Mouse (Mus musculus) naive thymus-derived CD4-positive, alpha-beta T cell, adult 2 months (primary cell): ENCODE measurements around the gene Rac1.
A peak's percentile ranks its signal among the peaks of the same experiment; 100 is the strongest.

Experiments
- DNase-seq: peaks from one replicate; pipeline ENCODE4 v3.0.0-alpha.2; 2011; ENCODE audit warnings: low read depth

The Rac1 gene

DNA sequence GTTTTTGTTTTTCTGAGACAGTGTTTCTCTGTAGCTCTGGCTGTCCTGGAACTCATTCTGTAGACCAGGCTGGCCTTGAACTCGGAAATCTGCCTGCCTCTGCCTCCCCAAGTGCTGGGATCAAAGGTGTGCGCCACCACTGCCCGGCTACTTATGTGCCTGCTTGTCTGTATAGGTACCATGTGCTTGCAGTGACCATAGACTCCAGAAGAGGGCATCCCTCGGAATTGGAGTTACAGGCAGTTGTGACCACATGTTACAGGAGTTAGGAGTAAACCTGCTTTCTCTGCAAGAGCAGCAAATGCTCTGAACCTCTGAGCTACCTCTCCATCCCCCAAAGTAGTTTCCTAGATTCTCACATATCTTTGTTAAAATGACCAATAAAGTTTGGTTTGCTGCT lies 36.1 kb downstream of the Rac1 start:
- DNase-seq = no peak

- no peak for DNase-seq
Observed at GRCm38 (mm10) chr5:143489749-143490342, 38.0 kb downstream of the Rac1 start.

DNA sequence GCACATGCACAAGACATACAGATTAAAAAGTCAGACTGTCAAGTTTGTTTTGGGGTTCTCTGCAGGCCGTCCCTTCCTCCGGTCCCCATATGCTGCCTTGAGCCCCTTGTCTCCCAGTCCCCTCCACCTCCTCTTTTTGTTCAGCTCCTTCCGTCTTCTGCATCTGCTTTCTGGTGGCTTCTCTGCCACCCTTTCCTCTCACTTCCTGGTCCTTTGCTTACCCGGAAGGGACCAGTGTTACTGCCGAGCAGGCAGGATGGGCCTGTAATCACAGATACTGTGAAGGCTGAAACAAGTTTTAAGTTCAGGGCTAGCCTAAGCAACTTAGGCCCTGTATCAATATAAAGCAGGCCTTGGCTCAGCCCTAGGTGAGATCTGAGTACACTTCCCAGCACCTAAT lies 39.8 kb downstream of the Rac1 start:
- DNase-seq = no peak

GRCm38 (mm10) chr5:143487193-143487592 lies 40.6 kb downstream of the Rac1 start:
- DNase-seq = no peak

DNA sequence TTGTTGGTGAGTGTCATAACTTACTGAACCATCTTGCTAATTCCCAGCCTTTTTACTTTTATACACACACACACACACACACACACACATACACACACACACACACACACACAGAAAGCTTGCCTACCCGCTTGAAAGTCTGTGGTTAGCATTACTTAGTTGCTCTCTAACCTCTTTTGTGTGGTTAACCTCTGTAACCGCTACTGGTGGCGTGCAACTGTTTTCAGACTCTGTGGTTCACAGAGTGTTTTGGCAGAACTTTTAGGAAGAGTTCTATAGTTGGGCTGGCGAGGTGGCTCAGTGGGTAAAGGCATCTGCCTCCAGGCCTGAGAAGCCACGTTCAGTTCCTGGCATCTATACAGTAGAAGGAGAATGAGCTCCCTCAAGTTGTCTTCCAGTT lies 42.9 kb downstream of the Rac1 start:
- peak; percentile 73 for DNase-seq

- DNase-seq = no peak
Observed at GRCm38 (mm10) chr5:143477901-143478300, 49.9 kb downstream of the Rac1 start.

GRCm38 (mm10) chr5:143476013-143476412 lies 51.8 kb downstream of the Rac1 start:
- DNase-seq = no peak

GRCm38 (mm10) chr5:143475153-143475844 lies 52.5 kb downstream of the Rac1 start:
- no peak for DNase-seq

GRCm38 (mm10) chr5:143471953-143472618 lies 55.8 kb downstream of the Rac1 start:
- DNase-seq = no peak

- no peak for DNase-seq
Observed at GRCm38 (mm10) chr5:143471165-143471546, 56.7 kb downstream of the Rac1 start.

GRCm38 (mm10) chr5:143470421-143471164 lies 57.2 kb downstream of the Rac1 start:
- DNase-seq = no peak

DNA sequence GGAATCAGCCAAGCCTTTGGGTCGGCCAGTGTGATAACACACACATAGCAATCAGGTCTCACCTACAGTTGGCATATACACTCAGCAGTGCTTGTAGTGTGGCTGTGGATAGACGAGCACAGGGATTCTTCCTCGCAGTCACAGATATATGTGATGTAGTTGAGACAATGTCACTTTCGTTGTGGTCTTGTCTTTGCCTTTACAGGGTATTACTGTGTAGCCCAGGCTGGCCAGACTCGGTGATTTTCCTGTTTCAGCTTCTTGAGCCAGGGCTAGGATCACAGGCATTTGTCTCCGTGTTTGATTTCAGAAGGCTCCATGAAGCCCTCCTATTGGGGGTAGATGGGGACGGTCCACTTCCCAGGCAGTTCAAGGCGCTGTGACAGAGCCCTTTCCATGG lies 58.2 kb downstream of the Rac1 start:
- no peak for DNase-seq

GRCm38 (mm10) chr5:143467931-143468330 lies 59.9 kb downstream of the Rac1 start:
- DNase-seq = no peak

- no peak for DNase-seq
Observed at GRCm38 (mm10) chr5:143466891-143467669, 60.8 kb downstream of the Rac1 start.

DNA sequence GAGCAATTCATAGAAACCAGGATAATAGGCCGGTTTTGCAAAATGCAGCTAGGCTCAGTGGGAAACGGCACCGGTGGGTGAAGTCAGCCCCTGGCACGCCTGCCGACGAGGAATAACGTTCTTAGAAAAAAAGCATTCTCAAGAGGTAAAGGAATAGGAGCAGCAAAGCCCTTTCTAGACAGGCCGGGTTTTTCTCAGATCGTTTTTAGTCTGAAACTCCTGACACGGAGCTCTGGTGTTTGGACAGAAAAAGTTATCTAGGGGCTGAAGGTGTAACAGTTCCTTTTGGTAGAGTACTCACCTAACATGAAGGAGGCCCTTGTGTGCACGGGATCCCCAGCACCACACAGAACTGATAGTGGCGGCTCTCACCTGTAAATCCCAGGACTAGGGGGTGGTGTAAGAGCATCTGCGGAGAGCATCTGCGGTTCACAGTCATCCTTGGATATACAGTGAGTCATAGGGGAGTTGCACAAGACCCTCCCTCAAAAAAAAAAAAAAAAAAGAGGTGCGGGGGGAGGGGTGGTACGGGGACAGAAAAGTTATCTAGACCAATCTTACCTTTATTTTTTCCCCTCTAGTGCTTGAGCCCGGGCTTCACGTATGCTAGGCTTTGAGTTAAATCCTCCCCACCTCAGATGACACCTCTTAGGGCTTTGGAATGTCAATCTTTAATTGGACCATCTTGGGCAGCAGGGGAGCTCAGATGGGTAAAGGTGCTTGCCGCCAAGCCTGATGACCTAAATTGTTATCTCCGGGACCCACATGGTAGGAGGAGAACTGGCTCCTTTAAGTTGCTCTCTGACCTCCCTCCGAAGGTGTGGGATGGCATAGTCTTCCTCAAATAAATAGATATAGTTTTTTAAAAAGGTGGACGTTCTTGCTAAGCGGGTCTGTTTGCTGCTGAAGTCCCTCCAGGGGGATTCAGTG lies 62.4 kb downstream of the Rac1 start:
- no peak for DNase-seq

GRCm38 (mm10) chr5:143464757-143465118 lies 63.1 kb downstream of the Rac1 start:
- no peak for DNase-seq

DNA sequence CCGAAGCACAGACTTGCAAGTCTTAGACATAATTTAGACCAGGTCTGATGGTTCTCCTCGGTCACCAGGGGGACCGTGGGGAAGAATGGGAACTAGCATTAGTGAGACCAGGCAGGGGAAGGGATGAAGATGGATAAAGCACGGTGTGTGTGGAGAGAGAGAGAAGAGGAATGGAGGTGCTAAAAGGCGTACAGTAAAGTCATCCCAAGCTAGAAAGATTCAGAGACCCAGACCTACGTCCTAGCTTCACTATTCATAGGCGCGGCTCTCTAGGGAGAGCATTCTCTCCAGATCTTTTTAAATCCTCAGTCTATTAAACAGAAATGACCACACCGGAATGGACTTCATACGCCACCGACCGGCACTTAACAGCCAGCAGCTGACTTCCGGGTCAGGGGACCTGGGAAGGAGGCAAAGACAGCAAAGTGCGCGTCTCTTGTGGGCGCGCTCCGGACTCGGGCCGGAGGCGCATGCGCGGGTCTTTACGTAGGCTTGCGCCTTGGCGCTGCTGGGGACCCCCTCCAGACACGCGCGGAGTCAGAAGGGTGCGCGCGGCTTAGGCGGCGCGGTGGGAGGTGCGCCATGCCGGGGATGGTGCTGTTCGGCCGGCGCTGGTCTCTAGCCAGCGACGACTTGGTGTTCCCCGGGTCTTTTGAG lies 63.6 kb downstream of the Rac1 start, which contains the start of gene Daglb:
Gene Daglb (plus strand): TSS at position 485 of the 657 bp plus-strand sequence.
- DNase-seq = peak; percentile 84

DNA sequence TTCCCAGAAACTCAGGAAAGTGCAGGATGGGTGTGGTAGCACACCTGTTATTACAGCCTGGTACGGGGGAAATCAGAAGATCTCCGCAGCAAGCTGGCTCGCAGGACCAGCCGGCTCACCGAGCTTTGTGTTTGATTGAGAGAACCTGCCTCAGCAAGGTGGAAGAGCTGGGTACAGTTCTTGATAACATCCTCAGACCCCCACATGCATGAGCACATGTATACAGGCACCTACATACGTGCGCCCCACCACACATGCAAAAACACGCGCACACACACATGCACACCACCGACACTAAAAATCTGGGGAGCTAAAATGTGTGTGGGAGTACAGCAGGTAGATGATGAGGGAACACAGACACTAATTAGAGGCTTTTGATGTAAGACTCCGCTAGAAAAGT lies 64.2 kb downstream of the Rac1 start:
- DNase-seq = peak; percentile 17
